Mouse (Mus musculus): ENCODE results near the gene A3galt2. TPM values are rescaled to one million over a fixed set of nuclear protein-coding genes. Genes with fewer than 3 reads are reported as not detected.
A peak's percentile ranks its signal among the peaks of the same experiment; 100 is the strongest.

Gene A3galt2
- polyA plus RNA-seq, 1 experiment from 2014 or later = not detected

DNA sequence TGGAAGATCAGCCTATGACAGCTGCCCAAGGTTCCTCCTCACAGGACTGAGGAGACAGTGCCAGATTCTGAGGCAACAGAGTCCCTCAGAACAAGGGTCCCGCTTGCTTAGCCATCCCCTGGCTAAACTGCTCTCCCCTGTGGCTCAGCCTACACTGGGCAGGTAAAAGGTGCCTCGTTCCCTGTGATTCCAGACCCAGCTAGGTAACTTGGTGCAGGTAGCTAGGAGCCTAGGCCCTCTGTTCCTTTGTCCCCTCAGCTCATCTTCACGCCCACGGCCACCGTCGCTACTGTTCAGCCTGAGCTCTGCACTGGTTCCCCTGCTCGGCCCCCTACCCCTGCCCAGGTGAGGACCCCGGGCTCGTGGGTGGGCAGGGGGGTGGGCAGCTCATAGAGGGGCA lies 44.4 kb upstream of the A3galt2 start:
- 75% methylated on average over 9 of the region's 9 CpGs for WGBS
- no peak overlapping the region for H3K4me2 ChIP-seq (replicated peaks; ENCODE audit: low read depth)
- DNase-seq (ENCODE audit: low spot score) = no peak
- no peak for ATAC-seq (ENCODE audit: low FRiP score, low TSS enrichment)
- H3K4me1 ChIP-seq (replicated peaks; ENCODE audit: control insufficient read depth, insufficient read depth) = peaks cover 11% of the 10 kb centered on the region
- no peak overlapping the region for H3K9ac ChIP-seq (ENCODE audit: low read length)
- no peak overlapping the region for H3K4me3 ChIP-seq (ENCODE audit: low read depth, low read length)
- H3K27me3 ChIP-seq (ENCODE audit: control insufficient read depth, insufficient read depth, low read length) = no peaks in the 10 kb centered on the region
- no peaks in the 10 kb centered on the region for H3K9me3 ChIP-seq (ENCODE audit: control insufficient read depth, low read length)
- H3K36me3 ChIP-seq (ENCODE audit: control insufficient read depth, insufficient read depth, low read length) = no peaks in the 10 kb centered on the region
- TF ChIP-seq CTCF (IDR thresholded peaks at IDR 0.05; ENCODE audit: low read depth) (no peak), EP300 (optimal IDR thresholded peaks at IDR 0.05) (no peak)
- no peak overlapping the region for H3K27ac ChIP-seq (replicated peaks)

DNA sequence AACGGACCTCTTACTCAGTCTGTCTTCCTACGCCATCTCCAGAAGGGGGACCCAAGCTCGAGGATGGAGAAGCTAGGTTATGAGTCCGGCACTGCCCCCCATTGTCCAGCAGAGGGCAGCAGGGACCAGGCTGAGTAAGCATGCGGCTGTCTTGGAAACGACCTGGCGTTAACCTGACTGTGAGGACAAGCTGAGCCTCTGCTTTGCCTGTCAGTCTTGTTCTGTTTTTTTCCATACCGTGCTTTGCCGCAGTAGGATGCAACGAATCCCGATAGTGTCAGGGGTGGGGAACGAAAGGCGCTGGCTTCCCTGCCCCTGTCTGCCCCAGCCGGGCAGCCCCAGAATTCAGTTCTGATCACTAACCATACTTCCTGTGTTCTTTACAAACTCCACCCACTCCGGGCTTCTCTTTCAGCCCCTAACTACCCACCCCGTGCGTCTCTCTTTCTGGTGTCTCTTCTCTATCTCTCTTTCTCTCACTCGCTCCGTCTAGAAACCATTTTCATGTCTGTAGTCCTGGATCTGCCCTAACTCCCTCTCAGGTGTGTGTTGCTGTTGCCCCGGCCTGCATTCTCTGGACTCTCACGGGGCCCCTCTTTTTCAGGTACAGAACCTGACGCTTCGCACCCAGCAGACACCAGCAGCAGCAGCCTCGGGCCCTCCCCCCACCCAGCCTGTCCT lies 43.6 kb upstream of the A3galt2 start:
- WGBS = 10% methylated on average over 24 of the region's 24 CpGs
- H3K27ac ChIP-seq (replicated peaks) = peak overlapping the region; percentile 65

DNA sequence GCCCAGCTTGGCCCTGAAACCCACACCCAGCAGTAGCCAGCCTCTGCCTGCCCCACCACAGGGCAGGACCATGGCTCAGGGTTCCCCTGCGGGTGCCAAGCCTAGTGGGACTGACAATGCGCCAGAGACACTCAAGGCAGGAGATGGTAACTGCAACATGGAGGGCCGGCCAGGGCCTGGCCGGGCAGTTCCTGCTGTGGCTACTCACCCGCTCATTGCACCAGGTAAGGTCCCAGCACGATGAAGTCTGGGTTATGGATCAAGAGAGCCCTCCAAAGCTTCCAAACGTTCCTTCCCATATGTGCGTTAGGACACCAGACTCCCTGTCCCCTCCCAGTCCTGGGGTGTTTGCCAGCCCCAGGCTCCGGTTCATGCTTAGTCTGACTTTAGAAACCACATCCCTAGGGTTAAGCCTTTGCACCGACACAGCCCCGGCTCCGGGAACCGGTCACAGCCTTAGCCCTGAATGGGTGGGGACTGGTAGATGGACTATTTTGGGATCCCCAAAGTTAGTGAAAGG lies 43.0 kb upstream of the A3galt2 start:
- 0 out of 2 replicates have a peak, but pooled peaks have one; percentile 21 for ATAC-seq (ENCODE audit: low FRiP score, low TSS enrichment)
- peak overlapping the region; percentile 25; the same call in 1 of the 2 replicates for H3K4me3 ChIP-seq (ENCODE audit: low read depth, low read length)
- peak overlapping the region; percentile 31; the same call in 1 of the 2 replicates for H3K9ac ChIP-seq (ENCODE audit: low read length)

More for the DNA sequence above, 43.6 kb upstream of the A3galt2 start:
- Histone ChIP-seq H3K4me3 (ENCODE audit: low read depth, low read length) (peak overlapping the region; percentile 25), H3K27me3 (ENCODE audit: control insufficient read depth, insufficient read depth, low read length) (no peaks in the 10 kb centered on the region), H3K4me2 (replicated peaks; ENCODE audit: low read depth) (peak overlapping the region; percentile 57), H3K4me1 (replicated peaks; ENCODE audit: control insufficient read depth, insufficient read depth) (peaks cover 13% of the 10 kb centered on the region), H3K9me3 (ENCODE audit: control insufficient read depth, low read length) (no peaks in the 10 kb centered on the region), H3K36me3 (ENCODE audit: control insufficient read depth, insufficient read depth, low read length) (no peaks in the 10 kb centered on the region), H3K9ac (ENCODE audit: low read length) (peak overlapping the region; percentile 31; the same call in 1 of the 2 replicates)
- peak; percentile 79 for ATAC-seq (ENCODE audit: low FRiP score, low TSS enrichment)
- TF ChIP-seq EP300 (optimal IDR thresholded peaks at IDR 0.05) (no peak), CTCF (IDR thresholded peaks at IDR 0.05; ENCODE audit: low read depth) (peak; percentile 100)
- peak; percentile 92 for DNase-seq (ENCODE audit: low spot score)

DNA sequence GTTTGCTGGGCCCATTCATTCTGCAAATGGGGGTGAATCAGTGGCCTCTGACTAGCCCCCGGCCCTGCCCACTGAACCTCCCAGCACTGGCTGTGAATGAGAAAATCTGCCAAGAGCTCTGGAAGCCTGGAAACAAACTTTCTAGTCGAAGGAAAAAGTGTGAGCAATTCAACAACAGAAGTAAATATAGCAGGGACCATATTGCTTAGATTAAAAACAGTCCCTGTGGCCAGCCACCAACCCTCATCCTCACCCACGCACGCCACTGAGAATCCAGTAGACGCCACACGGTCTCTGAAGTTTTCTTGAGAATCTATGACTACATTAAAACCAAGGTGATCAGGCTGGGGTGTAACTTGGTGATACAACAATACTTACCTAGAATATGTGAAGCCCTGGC lies 42.2 kb upstream of the A3galt2 start:
- no peak for TF ChIP-seq EP300 (optimal IDR thresholded peaks at IDR 0.05)
- TF ChIP-seq CTCF (IDR thresholded peaks at IDR 0.05; ENCODE audit: low read depth) = no peak
- DNase-seq (ENCODE audit: low spot score) = no peak
- Histone ChIP-seq H3K4me3 (ENCODE audit: low read depth, low read length) (no peak overlapping the region), H3K4me2 (replicated peaks; ENCODE audit: low read depth) (peak overlapping the region; percentile 57; the same call in 1 of the 2 replicates), H3K9ac (ENCODE audit: low read length) (no peak overlapping the region), H3K36me3 (ENCODE audit: control insufficient read depth, insufficient read depth, low read length) (no peaks in the 10 kb centered on the region), H3K9me3 (ENCODE audit: control insufficient read depth, low read length) (no peaks in the 10 kb centered on the region), H3K4me1 (replicated peaks; ENCODE audit: control insufficient read depth, insufficient read depth) (peaks cover 13% of the 10 kb centered on the region), H3K27ac (replicated peaks) (peak overlapping the region; percentile 65; the same call in 1 of the 2 replicates), H3K27me3 (ENCODE audit: control insufficient read depth, insufficient read depth, low read length) (no peaks in the 10 kb centered on the region)
- 81% methylated on average over 6 of the region's 6 CpGs for WGBS
- no peak for ATAC-seq (ENCODE audit: low FRiP score, low TSS enrichment)

More for the DNA sequence above, 43.0 kb upstream of the A3galt2 start:
- TF ChIP-seq CTCF (IDR thresholded peaks at IDR 0.05; ENCODE audit: low read depth) = no peak
- no peak for TF ChIP-seq EP300 (optimal IDR thresholded peaks at IDR 0.05)
- Histone ChIP-seq H3K27ac (replicated peaks) (peak overlapping the region; percentile 65), H3K4me2 (replicated peaks; ENCODE audit: low read depth) (peak overlapping the region; percentile 57), H3K36me3 (ENCODE audit: control insufficient read depth, insufficient read depth, low read length) (no peaks in the 10 kb centered on the region), H3K27me3 (ENCODE audit: control insufficient read depth, insufficient read depth, low read length) (no peaks in the 10 kb centered on the region), H3K9me3 (ENCODE audit: control insufficient read depth, low read length) (no peaks in the 10 kb centered on the region), H3K4me1 (replicated peaks; ENCODE audit: control insufficient read depth, insufficient read depth) (peaks cover 13% of the 10 kb centered on the region)
- 43% methylated on average over 13 of the region's 13 CpGs for WGBS
- DNase-seq (ENCODE audit: low spot score) = no peak

DNA sequence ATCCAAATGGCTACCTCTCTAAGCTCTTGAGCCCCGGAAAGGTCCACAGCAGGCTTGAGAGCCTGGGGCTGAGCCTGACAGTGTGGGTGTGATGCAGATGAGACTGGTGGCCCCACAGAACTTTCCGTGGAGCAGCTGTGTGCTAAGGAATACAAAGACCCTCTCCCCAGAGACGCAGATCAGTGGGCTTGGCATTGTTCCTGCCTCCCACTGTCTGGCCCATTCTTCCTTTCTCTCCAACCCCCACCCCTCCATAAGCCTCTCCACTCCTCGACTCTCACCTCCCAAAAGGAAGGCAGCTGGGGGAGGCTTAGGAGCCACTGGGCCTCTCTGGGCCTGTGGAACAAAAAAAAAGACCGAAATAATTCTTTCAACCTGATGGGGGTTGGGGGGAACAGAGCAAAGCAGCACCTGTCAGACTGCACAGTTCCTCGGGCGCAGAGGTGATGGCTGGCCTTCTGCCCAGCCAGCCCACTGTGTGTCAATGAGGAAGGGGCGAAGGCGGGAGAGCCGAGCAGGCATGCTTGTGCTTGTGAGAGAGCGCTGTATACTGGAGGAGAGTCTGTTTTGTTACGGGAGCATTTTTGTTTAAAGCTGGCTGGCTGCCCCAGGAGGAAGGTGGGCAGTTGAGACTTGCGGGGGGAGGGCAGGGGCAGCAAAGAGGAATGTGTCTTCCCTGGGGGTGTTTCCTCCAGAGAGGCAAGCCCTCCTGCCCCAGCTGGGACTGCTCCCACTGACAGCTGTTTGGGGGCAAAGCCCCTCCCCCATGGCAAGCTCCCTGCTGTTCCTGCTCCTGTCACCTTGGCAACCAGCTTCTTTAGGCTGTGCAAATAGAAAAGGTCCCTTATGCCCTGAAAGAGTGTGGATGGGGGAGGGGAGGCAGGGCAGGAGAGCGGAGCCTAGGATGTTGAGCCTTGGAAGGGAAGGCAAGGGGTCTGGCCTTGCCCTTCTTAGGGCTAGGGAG lies 39.6 kb upstream of the A3galt2 start:
- TF ChIP-seq CTCF (IDR thresholded peaks at IDR 0.05; ENCODE audit: low read depth) (no peak), EP300 (optimal IDR thresholded peaks at IDR 0.05) (no peak)
- Histone ChIP-seq H3K9ac (ENCODE audit: low read length) (no peak overlapping the region), H3K4me3 (ENCODE audit: low read depth, low read length) (no peak overlapping the region), H3K27ac (replicated peaks) (peak overlapping the region; percentile 67), H3K36me3 (ENCODE audit: control insufficient read depth, insufficient read depth, low read length) (no peaks in the 10 kb centered on the region), H3K4me2 (replicated peaks; ENCODE audit: low read depth) (peak overlapping the region; percentile 18), H3K4me1 (replicated peaks; ENCODE audit: control insufficient read depth, insufficient read depth) (peaks cover 15% of the 10 kb centered on the region), H3K9me3 (ENCODE audit: control insufficient read depth, low read length) (no peaks in the 10 kb centered on the region), H3K27me3 (ENCODE audit: control insufficient read depth, insufficient read depth, low read length) (no peaks in the 10 kb centered on the region)
- WGBS = 17% methylated on average over 14 of the region's 14 CpGs
- ATAC-seq (ENCODE audit: low FRiP score, low TSS enrichment) (peak; percentile 47), DNase-seq (ENCODE audit: low spot score) (peak; percentile 46)
